Mouse (Mus musculus): Measurements from ENCODE around the gene Stag1.

GRCm38 (mm10) chr9:100646276-100646675 lies 48.7 kb downstream of the Stag1 start:
- TF ChIP-seq POLR2A (IDR thresholded peaks at IDR 0.05; ENCODE audit: insufficient read depth, low read length) (no peak), CTCF (IDR thresholded peaks at IDR 0.05; ENCODE audit: low read depth, low read length) (no peak)
